ENCODE assay signal across 18 mouse cellular contexts in the genomic region with DNA sequence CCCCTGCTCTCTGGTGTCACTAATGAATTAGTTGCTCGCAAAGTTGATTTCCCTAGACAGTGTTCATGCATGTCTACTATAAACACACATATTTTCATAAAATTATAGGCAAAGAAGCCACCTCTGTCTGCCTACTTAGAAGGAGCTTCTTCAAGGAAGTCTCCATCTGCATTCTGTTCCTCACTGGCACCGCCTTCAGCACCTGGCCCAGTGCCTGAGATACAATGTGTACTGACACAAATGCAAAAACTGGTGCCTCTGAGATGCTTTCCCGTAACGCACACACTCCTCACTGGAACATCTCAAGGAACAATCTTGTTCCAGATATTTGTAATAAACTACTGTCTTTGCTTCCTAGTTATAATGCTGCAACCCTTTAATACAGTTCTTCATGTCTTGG.
DNase-seq lines count a peak whose midpoint lies in the region; TF ChIP-seq lines count a peak whose summit lies in the region.
"Had no signal": no experiment of that assay in that cellular context is flagged by ENCODE, and none has a peak within 500 bp of the region (broad histone marks: within the 10 kb centered on the region; RNA-seq: fewer than 3 reads in every experiment).

No protein-coding gene starts in this region.

- DNase-seq in cerebellum, postnatal 10 days = peak; percentile 72 to 80
- DNase-seq in cerebellum, adult 11 months = no peak
- DNase-seq in frontal cortex, postnatal 14 days (ENCODE audit: low spot score in 2 of 2) = peak; percentile 28 to 41
- peak; percentile 14 to 65 for DNase-seq in left cerebral cortex, adult 2 months (ENCODE audit: extremely low spot score in 1 of 2, low spot score in 2 of 2)
- DNase-seq in right cerebral cortex, postnatal 10 days (ENCODE audit: low spot score in 2 of 2) = peak; percentile 78
- DNase-seq in limb, embryonic 10.5 days (ENCODE audit: low spot score) = no peak
- DNase-seq in adrenal gland, adult 8-10 months = no peak
- no peak for DNase-seq in hindbrain, embryonic 10.5 days (ENCODE audit: low spot score)
- DNase-seq: adrenal gland, postnatal 36 days; gastrocnemius, postnatal 25 days; heart, postnatal 14 days; kidney, adult 11 months; kidney, postnatal 4 days had no signal

- no peak for TF ChIP-seq CTCF in left cerebral cortex, adult 2 months (IDR thresholded peaks at IDR 0.05)

- no peaks in the 10 kb centered on the region for H3K9me3 ChIP-seq in limb, embryonic 10.5 days (replicated peaks)
- no peaks in the 10 kb centered on the region for H3K9me3 ChIP-seq in hindbrain, embryonic 10.5 days
- H3K9me3 ChIP-seq: heart, embryonic 10.5 days; midbrain, embryonic 15.5 days; stomach, embryonic 15.5 days had no signal

- H3K36me3 ChIP-seq in limb, embryonic 10.5 days = no peaks in the 10 kb centered on the region
- H3K36me3 ChIP-seq in hindbrain, embryonic 10.5 days = no peaks in the 10 kb centered on the region
- H3K36me3 ChIP-seq: heart, embryonic 10.5 days; midbrain, embryonic 15.5 days; stomach, embryonic 15.5 days had no signal

- no peak overlapping the region for H3K27ac ChIP-seq in left cerebral cortex, adult 2 months
- H3K27ac ChIP-seq in limb, embryonic 10.5 days = no peak overlapping the region
- H3K27ac ChIP-seq in hindbrain, embryonic 10.5 days = no peak overlapping the region
- H3K27ac ChIP-seq: heart, embryonic 10.5 days; macrophage; midbrain, embryonic 15.5 days; stomach, embryonic 15.5 days had no signal

- H3K4me1 ChIP-seq in limb, embryonic 10.5 days = no peaks in the 10 kb centered on the region
- no peaks in the 10 kb centered on the region for H3K4me1 ChIP-seq in hindbrain, embryonic 10.5 days (replicated peaks)
- H3K4me1 ChIP-seq: heart, embryonic 10.5 days; midbrain, embryonic 15.5 days; stomach, embryonic 15.5 days had no signal

- intact Hi-C loops in left cerebral cortex, adult 2 months (cut with DNase I) = loop anchor here (5.0 to 10.0 kb wide), 2 partner anchors 173 to 839 kb away; a partner anchor contains a TSS

- no peak overlapping the region for H3K4me3 ChIP-seq in left cerebral cortex, adult 2 months
- no peak overlapping the region for H3K4me3 ChIP-seq in limb, embryonic 10.5 days
- no peak overlapping the region for H3K4me3 ChIP-seq in hindbrain, embryonic 10.5 days
- H3K4me3 ChIP-seq: heart, embryonic 10.5 days; midbrain, embryonic 15.5 days; stomach, embryonic 15.5 days had no signal

- no peaks in the 10 kb centered on the region for H3K27me3 ChIP-seq in limb, embryonic 10.5 days (ENCODE audit: low read depth, poor library complexity, severe bottlenecking)
- no peaks in the 10 kb centered on the region for H3K27me3 ChIP-seq in hindbrain, embryonic 10.5 days (ENCODE audit: insufficient read depth, poor library complexity, severe bottlenecking)
- H3K27me3 ChIP-seq: CH12.LX; midbrain, embryonic 15.5 days; stomach, embryonic 15.5 days had no signal

- 94% methylated on average over 4 of the region's 4 CpGs for WGBS in limb, embryonic 10.5 days
- WGBS in hindbrain, embryonic 10.5 days = 94% methylated on average over 4 of the region's 4 CpGs

Comparison
In these comparisons a context has a peak if more than half of its experiments do, and no peak if none do; other contexts are left out.
1. DNase-seq: peak in cerebellum, postnatal 10 days (2 of 2), frontal cortex, postnatal 14 days (2 of 2), left cerebral cortex, adult 2 months (2 of 2) and right cerebral cortex, postnatal 10 days (2 of 2); none in cerebellum, adult 11 months (single experiment), limb, embryonic 10.5 days (single experiment), adrenal gland, adult 8-10 months (single experiment) and hindbrain, embryonic 10.5 days (single experiment).